Mouse (Mus musculus) ES-E14 (cell line): ENCODE data around the gene Fsd2. TPM values are rescaled to one million over a fixed set of nuclear protein-coding genes. Genes with fewer than 3 reads are reported as not detected.

Source experiments
- DNase-seq: peaks from one replicate; pipeline ENCODE4 v3.0.0-alpha.2; 2013; ENCODE audit warnings: low read depth, low spot score
- H3K27ac ChIP-seq: 2 replicates; pipeline ENCODE4 v1.5.1; 2012; ENCODE audit warnings: low read depth, mild to moderate bottlenecking, low read length, moderate library complexity, mixed read lengths; ENCODE audit not compliant: poor library complexity, insufficient read depth, severe bottlenecking
- H3K36me3 ChIP-seq: 2 replicates; pipeline ENCODE4 v1.6.1; 2012; ENCODE audit warnings: mild to moderate bottlenecking, low read length, moderate library complexity, mixed read lengths; ENCODE audit not compliant: control insufficient read depth, poor library complexity, insufficient read depth, severe bottlenecking
- H3K4me1 ChIP-seq, 2 experiments: fragments of 150-350 bp in 1 of 2; sonication (generic) in 1 of 2; 2 replicates each; pipeline ENCODE4 v1.6.1; 2012; ENCODE audit warnings: low read length in 2 of 2, mild to moderate bottlenecking in 1 of 2, mixed read lengths in 1 of 2; ENCODE audit not compliant: control insufficient read depth in 2 of 2, insufficient read depth in 2 of 2, poor library complexity in 1 of 2
- H3K4me3 ChIP-seq, 2 experiments: fragments of 150-350 bp in 1 of 2; sonication (generic) in 1 of 2; 2 replicates each; pipeline ENCODE4 v1.5.1; 2012; ENCODE audit warnings: low read length in 2 of 2, low read depth in 1 of 2, mild to moderate bottlenecking in 1 of 2, mixed read lengths in 1 of 2; ENCODE audit not compliant: insufficient read depth in 1 of 2, poor library complexity in 1 of 2, severe bottlenecking in 1 of 2
- H3K9ac ChIP-seq: 2 replicates; pipeline ENCODE4 v1.6.1; 2012; ENCODE audit warnings: low read depth, mild to moderate bottlenecking, low read length, mixed read lengths; ENCODE audit not compliant: poor library complexity, insufficient read depth, severe bottlenecking
- H3K9me3 ChIP-seq: fragments of 150-350 bp; sonication (generic); 2 replicates; pipeline ENCODE4 v1.6.1; 2012; ENCODE audit warnings: low read depth, mild to moderate bottlenecking, low read length; ENCODE audit not compliant: control insufficient read depth, insufficient read depth
- CHD2 ChIP-seq: IDR thresholded peaks from 2 replicates; pipeline ENCODE4 v1.6.1; 2014; ENCODE audit warnings: mild to moderate bottlenecking, low read depth, low read length, inconsistent platforms
- HCFC1 ChIP-seq: IDR thresholded peaks from 2 replicates; pipeline ENCODE4 v1.6.1; 2012; ENCODE audit warnings: low read length, inconsistent platforms, borderline replicate concordance; ENCODE audit not compliant: insufficient read depth
- MAFK ChIP-seq: IDR thresholded peaks from 2 replicates; pipeline ENCODE4 v1.6.1; 2014; ENCODE audit warnings: mild to moderate bottlenecking, low read depth, low read length, inconsistent platforms; ENCODE audit not compliant: insufficient read depth
- ZC3H11A ChIP-seq: IDR thresholded peaks from 2 replicates; pipeline ENCODE4 v1.6.1; 2012; ENCODE audit warnings: low read depth, mild to moderate bottlenecking, inconsistent platforms, low read length, borderline replicate concordance
- ZNF384 ChIP-seq: IDR thresholded peaks from 2 replicates; pipeline ENCODE4 v1.6.1; 2012; ENCODE audit warnings: low read depth, low read length, inconsistent platforms
- in situ Hi-C, 2 experiments: fragments of 600-800 bp; cut with MboI; formaldehyde crosslinking; loops; one replicate each; pipeline ENCODE4 v1.15.1; 2025; ENCODE audit warnings: low sequenced_read_pairs in 2 of 2, inconsistent platforms in 1 of 2; ENCODE audit not compliant: unreplicated experiment in 2 of 2
- total RNA-seq: library from RNA; depleted of rRNA; stranded (reverse); fragments of 300-350 nt; gene quantifications from 2 replicates; pipeline ENCODE4 v1.2.3, GENCODE M21; 2012

Fsd2 gene
- total RNA-seq, 1 experiment: 0.09 TPM

DNA sequence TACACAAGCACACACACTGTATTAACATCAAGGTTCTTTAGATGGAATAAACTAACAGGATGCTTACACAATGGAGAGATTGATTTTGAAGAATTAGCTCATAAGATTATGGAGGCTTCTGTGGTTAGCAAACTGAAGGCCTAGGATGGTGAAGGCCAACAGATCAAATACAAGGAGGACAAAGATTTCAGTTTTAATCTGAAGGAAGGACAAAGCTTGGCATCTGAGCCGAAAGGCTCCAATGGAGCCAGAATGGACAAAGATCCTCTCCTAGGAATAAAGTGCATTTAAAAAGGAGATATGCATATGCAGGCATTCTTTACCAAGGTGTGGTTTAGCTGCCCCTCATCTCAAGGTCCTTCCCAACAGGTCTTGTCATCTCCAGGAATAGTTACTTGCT lies 3.1 kb upstream of the Fsd2 start:
- in situ Hi-C loops: no loop called here
- DNase-seq: no peak
- TF ChIP-seq ZNF384: no peak

DNA sequence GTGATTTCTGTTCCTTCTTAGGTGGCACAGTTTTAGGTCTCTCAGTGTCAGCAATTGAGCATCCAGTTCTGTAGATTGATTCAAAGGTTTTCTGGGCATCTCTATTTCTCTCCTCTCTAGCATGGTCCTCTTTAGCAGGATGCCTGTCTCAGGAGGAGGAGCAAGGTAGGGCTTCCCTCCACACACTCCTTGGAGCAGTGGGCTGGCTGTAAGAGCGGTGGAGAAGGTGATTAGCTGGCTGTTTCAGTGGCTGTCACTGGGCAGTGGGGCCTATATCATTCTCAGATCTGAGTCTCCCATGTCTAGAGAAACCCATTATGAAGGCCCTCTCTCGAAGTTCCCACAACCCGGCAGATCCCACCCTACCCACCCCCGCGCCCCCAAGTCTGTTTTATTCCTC lies 652 bp upstream of the Fsd2 start:
- H3K4me3 ChIP-seq: no peak overlapping the region
- no peaks in the 10 kb centered on the region for H3K9me3 ChIP-seq
- no peaks in the 10 kb centered on the region for H3K36me3 ChIP-seq
- TF ChIP-seq MAFK (no peak), ZC3H11A (no peak), HCFC1 (no peak), ZNF384 (no peak), CHD2 (no peak)
- no peak for DNase-seq
- H3K9ac ChIP-seq: no peak overlapping the region
- in situ Hi-C loops: no loop called here
- no peak overlapping the region for H3K27ac ChIP-seq
- peaks cover 0 to 2% of the 10 kb centered on the region in 2 experiments; a peak in 2 of 4 replicates for H3K4me1 ChIP-seq

More for the DNA sequence above, 3.1 kb upstream of the Fsd2 start:
- H3K27ac ChIP-seq: no peak overlapping the region
- H3K4me1 ChIP-seq: peaks cover 0 to 2% of the 10 kb centered on the region in 2 experiments; a peak in 2 of 4 replicates
- H3K36me3 ChIP-seq: no peaks in the 10 kb centered on the region; the same call in 1 of the 2 replicates
- no peaks in the 10 kb centered on the region for H3K9me3 ChIP-seq
- no peak overlapping the region for H3K9ac ChIP-seq
- no peak overlapping the region for H3K4me3 ChIP-seq

DNA sequence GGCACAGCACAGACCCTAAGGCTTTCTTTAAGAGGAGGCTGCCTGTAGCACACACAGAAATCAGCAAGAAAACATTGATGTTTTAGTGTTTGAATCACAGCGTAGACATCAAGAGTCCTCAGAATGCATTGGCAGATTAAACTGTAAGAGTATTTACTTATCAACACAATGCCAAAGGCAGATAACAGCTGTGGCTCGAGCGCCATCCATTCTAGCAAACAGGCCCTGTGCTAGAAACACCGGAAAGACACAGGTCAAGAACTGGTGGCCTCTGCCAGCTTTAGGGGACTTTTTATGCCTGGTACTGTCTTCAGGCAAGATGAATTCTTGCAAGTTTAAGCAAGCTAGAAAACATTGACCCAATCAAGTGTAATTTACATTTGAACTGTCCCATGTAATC lies 412 bp downstream of the Fsd2 start:
- Histone ChIP-seq H3K27ac (no peak overlapping the region), H3K9ac (no peak overlapping the region), H3K36me3 (no peaks in the 10 kb centered on the region), H3K9me3 (no peaks in the 10 kb centered on the region), H3K4me1 (peaks cover 0 to 2% of the 10 kb centered on the region in 2 experiments; a peak in 1 of 4 replicates), H3K4me3 (no peak overlapping the region)
- DNase-seq: no peak
- in situ Hi-C loops: no loop called here
- TF ChIP-seq CHD2 (no peak), ZNF384 (no peak), HCFC1 (no peak), ZC3H11A (no peak), MAFK (no peak)

DNA sequence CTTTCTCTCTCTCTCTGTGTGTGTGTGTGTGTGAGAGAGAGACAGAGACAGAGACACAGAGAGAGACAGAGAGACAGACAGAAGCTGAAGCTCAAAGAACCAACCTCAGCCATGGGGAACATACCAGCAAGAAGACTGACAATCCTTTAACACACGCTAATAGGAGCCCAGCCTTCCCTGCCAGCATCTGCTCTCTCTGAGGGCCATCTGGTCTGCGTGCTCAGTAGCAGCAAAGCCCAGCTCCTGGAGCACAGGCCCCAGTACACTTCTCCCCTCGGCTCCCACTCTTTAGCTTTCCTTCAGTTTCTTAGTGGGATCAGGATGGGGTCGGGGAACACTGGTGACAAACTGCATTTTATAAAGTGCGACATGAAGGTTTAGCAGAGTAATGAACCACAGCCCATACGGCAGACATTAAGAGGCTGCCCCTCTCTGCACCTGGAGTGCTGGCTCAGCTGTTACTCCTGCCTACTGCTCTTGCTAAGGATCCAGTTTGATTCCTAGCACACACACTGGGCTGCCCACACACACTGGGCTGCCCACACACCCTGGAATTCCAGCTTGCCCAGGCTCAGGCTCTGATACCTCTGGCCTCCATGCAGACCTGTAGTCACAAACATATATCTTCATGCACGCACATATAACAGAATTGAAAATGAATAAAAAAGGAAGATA lies 1.2 kb downstream of the Fsd2 start:
- H3K36me3 ChIP-seq: no peaks in the 10 kb centered on the region
- no peak for DNase-seq
- H3K27ac ChIP-seq: no peak overlapping the region
- no peak overlapping the region for H3K9ac ChIP-seq
- in situ Hi-C loops: no loop called here
- H3K4me3 ChIP-seq: no peak overlapping the region
- TF ChIP-seq HCFC1 (no peak), MAFK (no peak), ZNF384 (no peak), CHD2 (no peak), ZC3H11A (no peak)
- H3K9me3 ChIP-seq: no peaks in the 10 kb centered on the region
- H3K4me1 ChIP-seq: peaks cover 0 to 2% of the 10 kb centered on the region in 2 experiments; a peak in 1 of 4 replicates

DNA sequence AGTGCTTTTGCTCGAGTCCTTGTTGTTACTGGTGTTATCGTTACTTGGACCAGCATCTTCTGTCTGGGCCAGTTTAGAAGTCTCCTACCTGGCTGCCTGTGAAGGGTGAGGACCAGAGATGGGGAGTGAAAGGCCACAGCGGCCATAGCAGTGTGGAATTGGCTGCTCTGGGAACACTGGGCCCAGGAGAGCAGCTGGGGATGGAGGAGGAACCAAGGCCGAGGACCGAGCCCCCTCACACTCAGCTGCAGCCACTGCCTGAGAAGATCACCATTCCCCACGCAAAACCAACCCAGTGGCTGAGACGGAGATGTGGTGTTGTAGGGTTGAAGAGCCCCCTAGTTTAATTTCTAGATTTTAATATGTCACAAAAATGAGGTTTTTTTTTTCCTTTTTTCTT lies 2.0 kb downstream of the Fsd2 start:
- Histone ChIP-seq H3K27ac (no peak overlapping the region), H3K9me3 (no peaks in the 10 kb centered on the region), H3K4me3 (no peak overlapping the region), H3K36me3 (no peaks in the 10 kb centered on the region), H3K4me1 (peaks cover 0 to 2% of the 10 kb centered on the region in 2 experiments; a peak in 1 of 4 replicates), H3K9ac (no peak overlapping the region)
- in situ Hi-C loops: no loop called here
- DNase-seq: no peak
- no peak for TF ChIP-seq CHD2
- no peak for TF ChIP-seq ZNF384
- no peak for TF ChIP-seq HCFC1
- no peak for TF ChIP-seq ZC3H11A
- no peak for TF ChIP-seq MAFK
